Mouse (Mus musculus) MEL (cell line): ENCODE data around the gene Cdh13. TPM values are rescaled to one million over a fixed set of nuclear protein-coding genes. Genes with fewer than 3 reads are reported as not detected.

Experiments
- DNase-seq: peaks from one replicate; pipeline ENCODE4 v3.0.0; 2011; ENCODE audit warnings: low read depth, low spot score
- H3K27ac ChIP-seq: 2 replicates; pipeline ENCODE4 v1.5.1; 2012; ENCODE audit warnings: low read depth, mild to moderate bottlenecking, control low read depth, low read length, moderate library complexity; ENCODE audit not compliant: control insufficient read depth
- H3K27me3 ChIP-seq, 2 experiments: fragments of 150-350 bp in 1 of 2; sonication (generic) in 1 of 2; 2 replicates each; pipeline ENCODE4 v1.6.1; 2012; ENCODE audit warnings: low read length in 2 of 2, mild to moderate bottlenecking in 2 of 2, improper control_type of control experiment in 1 of 2, moderate library complexity in 1 of 2; ENCODE audit not compliant: insufficient read depth in 2 of 2, control insufficient read depth in 1 of 2
- H3K36me3 ChIP-seq, 2 experiments: 2 replicates each; pipeline ENCODE4 v1.6.1; 2012 to 2014; ENCODE audit warnings: low read length in 2 of 2, improper control_type of control experiment in 1 of 2, inconsistent platforms in 1 of 2, mild to moderate bottlenecking in 1 of 2; ENCODE audit not compliant: insufficient read depth in 2 of 2, control insufficient read depth in 1 of 2
- H3K4me1 ChIP-seq, 2 experiments: fragments of 150-350 bp in 1 of 2; sonication (generic) in 1 of 2; 2 replicates each; pipeline ENCODE4 v1.6.1; 2012; ENCODE audit warnings: low read length in 2 of 2, improper control_type of control experiment in 1 of 2, mild to moderate bottlenecking in 1 of 2; ENCODE audit not compliant: insufficient read depth in 2 of 2, control insufficient read depth in 1 of 2
- H3K4me3 ChIP-seq, 2 experiments: fragments of 150-350 bp in 1 of 2; sonication (generic) in 1 of 2; 2 replicates each; pipeline ENCODE4 v1.5.1; 2012; ENCODE audit warnings: low read depth in 2 of 2, low read length in 2 of 2, mild to moderate bottlenecking in 2 of 2, moderate library complexity in 2 of 2, control low read depth in 1 of 2, improper control_type of control experiment in 1 of 2; ENCODE audit not compliant: control insufficient read depth in 1 of 2, insufficient read depth in 1 of 2
- H3K79me2 ChIP-seq: 2 replicates; pipeline ENCODE4 v1.6.1; 2012; ENCODE audit warnings: mild to moderate bottlenecking, low read length, moderate library complexity; ENCODE audit not compliant: control insufficient read depth, poor library complexity, insufficient read depth
- H3K9ac ChIP-seq: 2 replicates; pipeline ENCODE4 v1.6.1; 2012; ENCODE audit warnings: low read depth, mild to moderate bottlenecking, control low read depth, low read length, moderate library complexity; ENCODE audit not compliant: control insufficient read depth, poor library complexity, severe bottlenecking
- H3K9me3 ChIP-seq: fragments of 150-350 bp; sonication (generic); replicated peaks from 2 replicates; pipeline ENCODE4 v1.6.1; 2012; ENCODE audit warnings: mild to moderate bottlenecking, low read length, improper control_type of control experiment, moderate library complexity; ENCODE audit not compliant: insufficient read depth
- E2F4 ChIP-seq: IDR thresholded peaks from 2 replicates; pipeline ENCODE4 v1.6.1; 2011; ENCODE audit warnings: low read depth, low read length, improper control_type of control experiment, borderline replicate concordance
- ELF1 ChIP-seq: IDR thresholded peaks from 2 replicates; pipeline ENCODE4 v1.6.1; 2014; ENCODE audit warnings: low read depth, mild to moderate bottlenecking, inconsistent platforms, low read length, improper control_type of control experiment, moderate library complexity
- ETS1 ChIP-seq: IDR thresholded peaks from 2 replicates; pipeline ENCODE4 v1.6.1; 2012; ENCODE audit warnings: low read depth, mild to moderate bottlenecking, inconsistent platforms, low read length, improper control_type of control experiment, moderate library complexity
- JUND ChIP-seq: IDR thresholded peaks from 2 replicates; pipeline ENCODE4 v1.6.1; 2011; ENCODE audit warnings: low read depth, mild to moderate bottlenecking, improper control_type of control experiment, low read length
- KAT2A ChIP-seq: conservative IDR thresholded peaks from 2 replicates; pipeline ENCODE4 v1.6.1; 2012; ENCODE audit warnings: low read depth, low read length, improper control_type of control experiment, inconsistent platforms
- MAX ChIP-seq: IDR thresholded peaks from 2 replicates; pipeline ENCODE4 v1.6.1; 2011; ENCODE audit warnings: low read length, improper control_type of control experiment
- MAZ ChIP-seq: IDR thresholded peaks from 2 replicates; pipeline ENCODE4 v1.6.1; 2012; ENCODE audit warnings: low read depth, mild to moderate bottlenecking, inconsistent platforms, low read length, improper control_type of control experiment
- MYB ChIP-seq: IDR thresholded peaks from 2 replicates; pipeline ENCODE4 v1.6.1; 2011; ENCODE audit warnings: mild to moderate bottlenecking, low read depth, low read length, improper control_type of control experiment
- MYC ChIP-seq: IDR thresholded peaks from 2 replicates; pipeline ENCODE4 v1.6.1; 2011; ENCODE audit warnings: low read depth, mild to moderate bottlenecking, low read length, improper control_type of control experiment, moderate library complexity
- RAD21 ChIP-seq: IDR thresholded peaks from 2 replicates; pipeline ENCODE4 v1.6.1; 2011; ENCODE audit warnings: mild to moderate bottlenecking, low read depth, low read length, improper control_type of control experiment
- RCOR1 ChIP-seq: IDR thresholded peaks from 2 replicates; pipeline ENCODE4 v1.6.1; 2012; ENCODE audit warnings: low read depth, mild to moderate bottlenecking, inconsistent platforms, low read length, improper control_type of control experiment
- SMC3 ChIP-seq: IDR thresholded peaks from 2 replicates; pipeline ENCODE4 v1.6.1; 2011; ENCODE audit warnings: low read depth, low read length, improper control_type of control experiment
- TAL1 ChIP-seq: IDR thresholded peaks from 2 replicates; pipeline ENCODE4 v1.6.1; 2012; ENCODE audit warnings: mild to moderate bottlenecking, inconsistent platforms, low read length, moderate library complexity, mixed read lengths
- TCF12 ChIP-seq: IDR thresholded peaks from 2 replicates; pipeline ENCODE4 v1.6.1; 2014; ENCODE audit warnings: low read depth, mild to moderate bottlenecking, inconsistent platforms, low read length, improper control_type of control experiment, moderate library complexity
- UBTF ChIP-seq: IDR thresholded peaks from 2 replicates; pipeline ENCODE4 v1.6.1; 2012; ENCODE audit warnings: low read depth, mild to moderate bottlenecking, inconsistent platforms, low read length, improper control_type of control experiment, moderate library complexity, borderline replicate concordance; ENCODE audit not compliant: insufficient read depth
- USF1 ChIP-seq: IDR thresholded peaks from 2 replicates; pipeline ENCODE4 v1.6.1; 2014; ENCODE audit warnings: low read depth, mild to moderate bottlenecking, inconsistent platforms, low read length, improper control_type of control experiment, moderate library complexity
- ZKSCAN1 ChIP-seq: IDR thresholded peaks from 2 replicates; pipeline ENCODE4 v1.6.1; 2012; ENCODE audit warnings: low read depth, mild to moderate bottlenecking, inconsistent platforms, low read length, improper control_type of control experiment, moderate library complexity
- polyA plus RNA-seq, 2 experiments: library from polyadenylated mRNA; stranded (reverse) in 1 of 2; unstranded in 1 of 2; fragments of >175 nt in 1 of 2; fragments of >200 nt in 1 of 2; gene quantifications; 2 replicates each; pipeline versions ENCODE4 v1.2.1 to v1.2.4; 2012; ENCODE audit warnings: low replicate concordance in 2 of 2, low read depth in 1 of 2; ENCODE audit not compliant: insufficient read length in 2 of 2, insufficient read depth in 1 of 2, missing spikeins in 1 of 2
- total RNA-seq: library from RNA; depleted of rRNA; stranded (reverse); fragments of 300-350 nt; gene quantifications from 2 replicates; pipeline ENCODE4 v1.2.3, GENCODE M21; 2012

Cdh13 gene
- total and polyA plus RNA-seq, 3 experiments: not detected

DNA sequence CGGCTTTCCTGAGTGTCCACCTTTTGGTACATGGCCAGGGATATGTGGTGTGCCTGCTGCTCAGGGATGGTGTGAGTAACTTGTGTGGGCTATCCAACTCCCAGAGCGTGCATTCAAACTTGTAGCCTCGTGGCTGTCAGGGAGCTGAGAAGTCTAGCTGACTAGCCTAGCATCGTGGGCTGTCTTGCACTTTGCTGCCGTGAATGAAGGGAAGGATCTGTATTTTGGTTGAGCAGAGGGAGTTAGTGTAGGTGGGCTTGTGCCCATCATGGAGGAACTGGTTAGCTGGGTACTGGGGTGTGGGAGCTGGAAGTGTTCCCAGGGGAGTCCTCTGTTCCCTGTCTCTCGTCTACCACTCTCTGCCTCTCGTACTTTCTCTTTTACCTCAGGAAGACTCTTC is 74.1 kb downstream of the Cdh13 start:
- no peak overlapping the region for H3K27ac ChIP-seq
- no peaks in the 10 kb centered on the region for H3K4me1 ChIP-seq
- no peak for DNase-seq
- H3K36me3 ChIP-seq: no peaks in the 10 kb centered on the region
- H3K4me3 ChIP-seq: no peak overlapping the region
- no peaks in the 10 kb centered on the region for H3K9me3 ChIP-seq
- no peaks in the 10 kb centered on the region for H3K79me2 ChIP-seq
- no peaks in the 10 kb centered on the region for H3K27me3 ChIP-seq
- no peak overlapping the region for H3K9ac ChIP-seq
- TF ChIP-seq KAT2A: no peak
- TF ChIP-seq USF1: no peak
- TF ChIP-seq TAL1: no peak
- TF ChIP-seq MAX: no peak
- TF ChIP-seq RAD21: no peak
- TF ChIP-seq UBTF: no peak
- TF ChIP-seq RCOR1: no peak

- no peaks in the 10 kb centered on the region for H3K9me3 ChIP-seq
- DNase-seq: no peak
- H3K4me3 ChIP-seq: no peak overlapping the region
- no peaks in the 10 kb centered on the region for H3K79me2 ChIP-seq
- no peak overlapping the region for H3K27ac ChIP-seq
- H3K4me1 ChIP-seq: no peaks in the 10 kb centered on the region
- no peak for TF ChIP-seq MAZ
- no peak for TF ChIP-seq MYB
- TF ChIP-seq ELF1: no peak
- no peak for TF ChIP-seq E2F4
- TF ChIP-seq ZKSCAN1: no peak
- TF ChIP-seq KAT2A: no peak
- no peak for TF ChIP-seq ETS1
- TF ChIP-seq TCF12: no peak
- TF ChIP-seq SMC3: no peak
- no peak for TF ChIP-seq JUND
- no peak for TF ChIP-seq TAL1
- TF ChIP-seq MYC: no peak
- no peaks in the 10 kb centered on the region for H3K36me3 ChIP-seq
- no peaks in the 10 kb centered on the region for H3K27me3 ChIP-seq
- H3K9ac ChIP-seq: no peak overlapping the region
Measured at GRCm38 (mm10) chr8:118363781-118364180, 80.2 kb downstream of the Cdh13 start.
